Mouse (Mus musculus): ENCODE results near the gene Exosc8.
"Not testable (repeated sequence)": the region's sequence is repeated elsewhere in the genome, so short reads cannot be mapped to it uniquely, and the experiment has no call there.

The Exosc8 gene

GRCm38 (mm10) chr3:54736101-54736927 is 1.1 kb upstream of the Exosc8 start:
- peak; percentile 37 for DNase-seq (ENCODE audit: low read depth, low spot score)

- DNase-seq (ENCODE audit: low read depth, low spot score), result peak; percentile 92
Observed at GRCm38 (mm10) chr3:54734411-54735246, 564 bp downstream of the Exosc8 start.

- no peak for DNase-seq (ENCODE audit: low read depth, low spot score)
Observed at GRCm38 (mm10) chr3:54732371-54732770, 2.8 kb downstream of the Exosc8 start.

- DNase-seq (ENCODE audit: low read depth, low spot score), result no peak
Observed at GRCm38 (mm10) chr3:54731626-54732150, 3.5 kb downstream of the Exosc8 start.

GRCm38 (mm10) chr3:54728100-54728499 is 7.1 kb downstream of the Exosc8 start:
- DNase-seq (ENCODE audit: low read depth, low spot score), result no peak

GRCm38 (mm10) chr3:54727588-54727987 is 7.6 kb downstream of the Exosc8 start:
- DNase-seq (ENCODE audit: low read depth, low spot score), result no peak

- no peak for DNase-seq (ENCODE audit: low read depth, low spot score)
Observed at GRCm38 (mm10) chr3:54725344-54725743, 9.8 kb downstream of the Exosc8 start.

GRCm38 (mm10) chr3:54723741-54724500 is 11.3 kb downstream of the Exosc8 start:
- DNase-seq (ENCODE audit: low read depth, low spot score), result peak; percentile 29

- DNase-seq (ENCODE audit: low read depth, low spot score), result peak; percentile 25
Observed at GRCm38 (mm10) chr3:54718947-54719346, 16.2 kb downstream of the Exosc8 start.

- DNase-seq (ENCODE audit: low read depth, low spot score), result no peak
Observed at GRCm38 (mm10) chr3:54717348-54717747, 17.8 kb downstream of the Exosc8 start.

GRCm38 (mm10) chr3:54715461-54715860 is 19.7 kb downstream of the Exosc8 start:
- peak; percentile 85 for DNase-seq (ENCODE audit: low read depth, low spot score)

GRCm38 (mm10) chr3:54714253-54714652 is 20.9 kb downstream of the Exosc8 start, which contains the start of gene Gm21958:
TSS of gene Gm21958 (minus strand) at chr3:54714353.
- no peak for DNase-seq (ENCODE audit: low read depth, low spot score)

GRCm38 (mm10) chr3:54708972-54709371 is 26.2 kb downstream of the Exosc8 start:
- DNase-seq (ENCODE audit: low read depth, low spot score), result no peak

- DNase-seq (ENCODE audit: low read depth, low spot score), result not testable (repeated sequence)
Observed at GRCm38 (mm10) chr3:54704106-54704505, 31.1 kb downstream of the Exosc8 start.

GRCm38 (mm10) chr3:54699759-54700301 is 35.4 kb downstream of the Exosc8 start:
- no peak for DNase-seq (ENCODE audit: low read depth, low spot score)

- DNase-seq (ENCODE audit: low read depth, low spot score), result no peak
Observed at GRCm38 (mm10) chr3:54693056-54693415, 42.2 kb downstream of the Exosc8 start.

GRCm38 (mm10) chr3:54692202-54693055 is 42.8 kb downstream of the Exosc8 start, which contains the start of gene Supt20:
TSS of gene Supt20 (plus strand) at chr3:54692807.
- DNase-seq (ENCODE audit: low read depth, low spot score), result peak; percentile 98

- peak; percentile 15 for DNase-seq (ENCODE audit: low read depth, low spot score)
Observed at GRCm38 (mm10) chr3:54689091-54689490, 46.1 kb downstream of the Exosc8 start.

GRCm38 (mm10) chr3:54687245-54687644 is 47.9 kb downstream of the Exosc8 start:
- no peak for DNase-seq (ENCODE audit: low read depth, low spot score)

GRCm38 (mm10) chr3:54685202-54685601 is 50.0 kb downstream of the Exosc8 start:
- no peak for DNase-seq (ENCODE audit: low read depth, low spot score)

All from brain, adult 2 months (tissue).